Mouse (Mus musculus) intestine, embryonic 14.5 days (tissue): ENCODE results near the gene Txnip. TPM values are rescaled to one million over a fixed set of nuclear protein-coding genes. Genes with fewer than 3 reads are reported as not detected.
A peak's percentile ranks its signal among the peaks of the same experiment; 100 is the strongest.
"Not testable (repeated sequence)": the region's sequence is repeated elsewhere in the genome, so short reads cannot be mapped to it uniquely, and the experiment has no call there.

Experiments
- ATAC-seq: fragments of 200-750 bp; cut with Nextera tagmentation; replicated peaks from 2 replicates; pipeline ENCODE4 v1.8.0; 2017; ENCODE audit warnings: low read depth, moderate number of reproducible peaks, moderate TSS enrichment, moderate library complexity; ENCODE audit not compliant: low FRiP score, low TSS enrichment
- DNase-seq: peaks from one replicate; pipeline ENCODE4 v3.0.0-alpha.2; 2018; ENCODE audit warnings: low spot score
- H3K27ac ChIP-seq: fragments of 300-500 bp; sonication (generic); 2 replicates; pipeline ENCODE4 v1.5.1; 2014; ENCODE audit warnings: low read depth, mild to moderate bottlenecking, control low read depth
- H3K27me3 ChIP-seq: fragments of 300-500 bp; sonication (generic); replicated peaks from 2 replicates; pipeline ENCODE4 v1.6.1; 2014; ENCODE audit warnings: low read length, control low read depth; ENCODE audit not compliant: control insufficient read depth, insufficient read depth
- H3K36me3 ChIP-seq: fragments of 300-500 bp; sonication (generic); 2 replicates; pipeline ENCODE4 v1.6.1; 2014; ENCODE audit warnings: low read length, control low read depth; ENCODE audit not compliant: control insufficient read depth, insufficient read depth
- H3K4me1 ChIP-seq: fragments of 300-500 bp; sonication (generic); replicated peaks from 2 replicates; pipeline ENCODE4 v1.6.1; 2014; ENCODE audit warnings: low read length, control low read depth, mixed read lengths; ENCODE audit not compliant: control insufficient read depth, insufficient read depth
- H3K4me2 ChIP-seq: fragments of 300-500 bp; sonication (generic); 2 replicates; pipeline ENCODE4 v1.6.1; 2014; ENCODE audit warnings: low read length
- H3K4me3 ChIP-seq: fragments of 300-500 bp; sonication (generic); 2 replicates; pipeline ENCODE4 v1.5.1; 2014; ENCODE audit warnings: low read depth, low read length, control low read depth, mixed read lengths
- H3K9ac ChIP-seq: fragments of 300-500 bp; sonication (generic); 2 replicates; pipeline ENCODE4 v1.6.1; 2014; ENCODE audit warnings: mild to moderate bottlenecking, low read length
- H3K9me3 ChIP-seq: fragments of 300-500 bp; sonication (generic); 2 replicates; pipeline ENCODE4 v1.6.1; 2016; ENCODE audit warnings: low read length, control low read depth; ENCODE audit not compliant: control insufficient read depth
- WGBS: fragments of 180-500 bp; shearing (Covaris S2); extraction: QIAGEN DNeasy Blood & Tissue Kit; methylation state at CpG from one replicate; pipeline ENCODE4 v1.1.7; 2014; 5-methylcytosine and 5-hydroxymethylcytosine counted together
- polyA plus RNA-seq: library from polyadenylated mRNA; unstranded; fragments of >200 nt; fragmentation: Nextera tagmentation; extraction: Ambion mirVana; gene quantifications from 2 replicates; pipeline ENCODE4 v1.2.1, GENCODE M21; 2014

Txnip gene
- 149 and 154 TPM in 2 replicates for polyA plus RNA-seq

GRCm38 (mm10) chr3:96557694-96558093 is at the start of gene Txnip:
Txnip (plus strand) TSS chr3:96557957.
- H3K27me3 ChIP-seq = no peaks in the 10 kb centered on the region
- no peaks in the 10 kb centered on the region for H3K9me3 ChIP-seq
- ATAC-seq = peak; percentile 97
- WGBS = under 1% methylated on average over 26 of the region's 26 CpGs
- H3K36me3 ChIP-seq = peaks cover 29% of the 10 kb centered on the region
- H3K4me3 ChIP-seq = peak within 1 kb of the TSS; percentile 92
- H3K4me2 ChIP-seq = peak within 1 kb of the TSS; percentile 89
- DNase-seq = peak; percentile 99
- H3K27ac ChIP-seq = peak within 1 kb of the TSS; percentile 97
- H3K9ac ChIP-seq = peak within 1 kb of the TSS; percentile 91
- peaks cover 52% of the 10 kb centered on the region for H3K4me1 ChIP-seq

- not testable (repeated sequence) for DNase-seq, H3K4me1 ChIP-seq, ATAC-seq, H3K27ac ChIP-seq, H3K36me3 ChIP-seq, H3K27me3 ChIP-seq, H3K9me3 ChIP-seq, H3K4me2 ChIP-seq, H3K4me3 ChIP-seq, H3K9ac ChIP-seq
- 96% methylated on average over 7 of the region's 9 CpGs for WGBS
Observed at GRCm38 (mm10) chr3:96507966-96508365, 49.8 kb upstream of the Txnip start.

GRCm38 (mm10) chr3:96520171-96520570 is 37.6 kb upstream of the Txnip start:
- Histone ChIP-seq H3K4me1 (no peaks in the 10 kb centered on the region), H3K9ac (no peak overlapping the region), H3K4me3 (no peak overlapping the region), H3K36me3 (no peaks in the 10 kb centered on the region), H3K27ac (no peak overlapping the region), H3K27me3 (peaks cover 2% of the 10 kb centered on the region; the same call in 1 of the 2 replicates), H3K4me2 (no peak overlapping the region), H3K9me3 (no peaks in the 10 kb centered on the region)
- ATAC-seq (no peak), DNase-seq (no peak)
- WGBS = 39% methylated on average over 5 of the region's 5 CpGs

GRCm38 (mm10) chr3:96522149-96522548 is 35.6 kb upstream of the Txnip start:
- Histone ChIP-seq H3K4me2 (no peak overlapping the region), H3K27me3 (peaks cover 20% of the 10 kb centered on the region), H3K9me3 (no peaks in the 10 kb centered on the region), H3K9ac (no peak overlapping the region), H3K27ac (no peak overlapping the region), H3K36me3 (no peaks in the 10 kb centered on the region), H3K4me1 (no peaks in the 10 kb centered on the region; the same call in 1 of the 2 replicates), H3K4me3 (no peak overlapping the region)
- WGBS = 69% methylated on average over 4 of the region's 4 CpGs
- DNase-seq (no peak), ATAC-seq (no peak)

GRCm38 (mm10) chr3:96524028-96524810 is 33.5 kb upstream of the Txnip start:
- 71% methylated on average over 12 of the region's 12 CpGs for WGBS
- H3K27ac ChIP-seq = no peak overlapping the region
- no peak for DNase-seq
- no peaks in the 10 kb centered on the region for H3K36me3 ChIP-seq
- H3K4me1 ChIP-seq = no peaks in the 10 kb centered on the region; the same call in 1 of the 2 replicates
- no peaks in the 10 kb centered on the region for H3K9me3 ChIP-seq
- H3K27me3 ChIP-seq = peaks cover 40% of the 10 kb centered on the region
- no peak overlapping the region for H3K4me2 ChIP-seq
- no peak overlapping the region for H3K4me3 ChIP-seq
- no peak for ATAC-seq
- no peak overlapping the region for H3K9ac ChIP-seq

GRCm38 (mm10) chr3:96524914-96525313 is 32.8 kb upstream of the Txnip start, which contains the start of gene Hfe2:
Hfe2 (plus strand) TSS chr3:96525172.
- H3K4me3 ChIP-seq = no peak within 1 kb of the TSS
- H3K36me3 ChIP-seq = no peaks in the 10 kb centered on the region
- no peak within 1 kb of the TSS for H3K27ac ChIP-seq
- no peak for DNase-seq
- no peak within 1 kb of the TSS for H3K4me2 ChIP-seq
- peaks cover 40% of the 10 kb centered on the region for H3K27me3 ChIP-seq
- no peaks in the 10 kb centered on the region; the same call in 1 of the 2 replicates for H3K4me1 ChIP-seq
- H3K9me3 ChIP-seq = no peaks in the 10 kb centered on the region
- no peak for ATAC-seq
- 74% methylated on average over 4 of the region's 4 CpGs for WGBS
- H3K9ac ChIP-seq = no peak within 1 kb of the TSS

- Histone ChIP-seq H3K9ac (no peak overlapping the region), H3K4me3 (no peak overlapping the region), H3K9me3 (no peaks in the 10 kb centered on the region), H3K27ac (no peak overlapping the region), H3K4me2 (no peak overlapping the region), H3K27me3 (peaks cover 40% of the 10 kb centered on the region), H3K36me3 (no peaks in the 10 kb centered on the region), H3K4me1 (no peaks in the 10 kb centered on the region; the same call in 1 of the 2 replicates)
- WGBS = 75% methylated on average over 9 of the region's 11 CpGs
- no peak for ATAC-seq
- no peak for DNase-seq
Observed at GRCm38 (mm10) chr3:96526013-96526762, 31.6 kb upstream of the Txnip start.

GRCm38 (mm10) chr3:96526864-96527542 is 30.8 kb upstream of the Txnip start:
- H3K27ac ChIP-seq = no peak overlapping the region
- peak overlapping the region; percentile 28 for H3K4me3 ChIP-seq
- H3K36me3 ChIP-seq = no peaks in the 10 kb centered on the region
- ATAC-seq (0 out of 2 replicates have a peak, but pooled peaks have one; percentile 23), DNase-seq (peak; percentile 57)
- H3K4me1 ChIP-seq = no peaks in the 10 kb centered on the region; the same call in 1 of the 2 replicates
- H3K27me3 ChIP-seq = peaks cover 40% of the 10 kb centered on the region
- no peaks in the 10 kb centered on the region for H3K9me3 ChIP-seq
- H3K4me2 ChIP-seq = peak overlapping the region; percentile 67
- 4% methylated on average over 43 of the region's 44 CpGs for WGBS
- H3K9ac ChIP-seq = peak overlapping the region; percentile 17; the same call in 1 of the 2 replicates
